Mouse (Mus musculus) spleen, adult 18-20 months (tissue): ENCODE data around the gene Tor1a.
"Not testable (repeated sequence)": the region's sequence is repeated elsewhere in the genome, so short reads cannot be mapped to it uniquely, and the experiment has no call there.

ENCODE experiments used
- DNase-seq, 2 experiments: peaks; one replicate each; pipeline ENCODE4 v3.0.0; 2022; ENCODE audit warnings: mixed read lengths in 2 of 2

Tor1a gene

DNA sequence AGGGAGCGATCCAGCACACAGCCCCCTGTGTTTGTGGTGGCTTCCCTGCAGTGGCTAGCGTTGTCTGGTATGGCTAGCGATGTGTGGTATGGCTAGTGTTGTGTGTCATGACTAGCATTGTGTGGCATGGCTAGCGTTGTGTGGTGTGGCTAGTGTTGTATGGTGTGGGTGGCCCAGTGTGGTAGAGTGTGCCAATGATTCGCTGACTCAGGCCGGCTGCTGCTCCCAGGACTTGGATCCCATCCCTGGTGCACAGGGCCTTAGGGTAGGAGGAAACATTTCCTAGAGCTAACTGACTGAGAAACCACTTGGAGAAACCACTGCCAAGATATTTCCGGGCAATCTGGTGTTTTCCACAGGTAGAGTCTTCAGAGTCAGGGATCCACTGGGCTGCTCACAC is 50.1 kb downstream of the Tor1a start:
- DNase-seq = no peak

DNA sequence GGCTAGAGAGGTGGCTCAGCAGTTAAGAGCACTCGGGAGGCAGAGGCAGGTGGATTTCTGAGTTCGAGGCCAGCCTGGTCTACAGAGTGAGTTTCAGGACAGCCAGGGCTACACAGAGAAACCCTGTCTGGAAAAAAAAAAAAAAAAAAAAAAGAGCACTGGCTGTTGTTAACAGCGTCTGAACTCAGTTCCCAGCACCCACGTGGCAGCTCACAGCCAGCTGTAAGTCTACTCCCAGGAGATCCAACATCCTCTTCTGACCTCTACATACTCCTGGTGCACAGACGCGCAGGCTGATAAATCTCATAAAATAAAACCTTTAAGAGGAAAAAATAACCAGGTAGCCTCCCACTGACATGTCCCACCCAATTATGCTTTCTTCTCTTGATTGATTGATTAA is 51.8 kb downstream of the Tor1a start:
- not testable (repeated sequence) for DNase-seq

DNA sequence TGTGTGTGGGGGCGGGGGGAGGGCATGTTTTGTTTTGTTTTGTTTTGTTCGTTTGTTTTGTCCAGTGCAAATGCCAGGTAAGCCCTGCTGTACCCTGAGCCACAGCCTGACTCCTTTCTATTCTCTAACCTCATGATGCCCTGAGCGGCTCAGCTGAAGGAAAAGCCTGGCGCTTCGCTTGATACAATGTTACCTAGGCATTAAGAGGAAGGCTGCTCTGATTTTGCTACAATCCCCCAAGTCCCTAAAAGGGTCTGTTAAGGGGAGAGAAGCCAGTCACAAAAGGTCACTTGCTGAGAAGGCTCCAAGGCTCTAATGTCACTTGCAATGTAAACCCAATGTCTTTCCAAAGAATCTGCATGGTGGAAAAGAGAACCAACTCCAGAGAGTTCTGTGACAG is 52.4 kb downstream of the Tor1a start:
- DNase-seq = no peak

- DNase-seq = no peak
These were observed 52.9 kb downstream of the Tor1a start for GRCm38 (mm10) chr2:30914836-30915235.

DNA sequence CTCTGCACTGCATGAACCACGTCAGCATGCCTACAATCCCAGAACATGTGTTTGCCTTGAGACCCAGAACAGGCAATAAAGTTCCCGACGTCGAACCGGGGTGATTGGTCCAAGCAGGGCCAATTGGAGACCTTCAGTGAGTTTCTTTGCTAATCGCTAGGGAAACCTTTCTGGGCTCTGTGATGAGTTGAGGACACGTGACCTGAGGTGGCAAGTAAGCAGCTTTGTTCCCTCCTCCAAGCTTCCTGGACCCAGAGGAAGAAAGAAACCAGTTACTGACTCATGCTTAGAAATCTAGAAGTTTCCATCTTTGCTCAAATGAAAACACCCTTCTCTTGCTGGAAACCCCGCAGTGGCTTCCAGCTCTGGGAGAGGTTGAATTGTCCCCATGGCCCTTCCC is 54.7 kb downstream of the Tor1a start:
- DNase-seq = no peak

DNA sequence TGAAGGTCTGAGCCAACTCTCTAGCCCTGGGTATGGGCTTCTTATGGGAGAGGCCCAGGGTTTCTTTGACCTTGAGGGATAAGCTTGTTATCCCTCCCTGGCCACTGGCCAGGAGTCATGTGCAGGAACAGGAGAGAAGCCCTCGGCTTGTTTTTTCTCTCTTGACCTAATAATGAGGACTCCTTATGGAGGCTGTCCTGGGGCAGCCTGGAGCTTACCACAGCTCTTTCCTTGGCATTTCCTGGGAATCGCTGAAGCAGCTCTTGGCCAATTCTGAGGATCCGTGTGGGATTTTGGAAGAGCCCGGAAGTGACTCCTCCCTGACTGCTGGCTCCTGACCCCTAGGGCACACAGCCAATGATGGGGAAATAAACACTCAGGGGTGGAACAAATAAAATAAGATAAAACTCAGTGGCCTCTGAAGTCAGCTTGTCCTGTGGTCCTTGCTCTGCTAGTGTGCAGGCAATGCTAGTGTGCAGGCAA is 55.4 kb downstream of the Tor1a start:
- no peak for DNase-seq
